Mouse (Mus musculus) limb, embryonic 10.5 days (tissue): Measurements from ENCODE around the gene Bves. TPM values are rescaled to one million over a fixed set of nuclear protein-coding genes. Genes with fewer than 3 reads are reported as not detected.
"Not testable (repeated sequence)": the region's sequence is repeated elsewhere in the genome, so short reads cannot be mapped to it uniquely, and the experiment has no call there.

Experiments used
- DNase-seq: peaks from one replicate; pipeline ENCODE4 v3.0.0-alpha.2; 2017; ENCODE audit warnings: low spot score
- H3K27ac ChIP-seq: fragments of 300-500 bp; sonication (generic); 2 replicates; pipeline ENCODE4 v1.5.1; 2016; ENCODE audit warnings: mild to moderate bottlenecking
- H3K27me3 ChIP-seq: fragments of 300-500 bp; sonication (generic); 2 replicates; pipeline ENCODE4 v1.6.1; 2016; ENCODE audit warnings: low read depth, mild to moderate bottlenecking; ENCODE audit not compliant: poor library complexity, severe bottlenecking
- H3K36me3 ChIP-seq: fragments of 300-500 bp; sonication (generic); 2 replicates; pipeline ENCODE4 v1.6.1; 2016; ENCODE audit warnings: mild to moderate bottlenecking, moderate library complexity
- H3K4me1 ChIP-seq: fragments of 300-500 bp; sonication (generic); 2 replicates; pipeline ENCODE4 v1.6.1; 2016
- H3K4me3 ChIP-seq: fragments of 300-500 bp; sonication (generic); 2 replicates; pipeline ENCODE4 v1.5.1; 2016; ENCODE audit warnings: mild to moderate bottlenecking, moderate library complexity
- H3K9me3 ChIP-seq: fragments of 300-500 bp; sonication (generic); replicated peaks from 2 replicates; pipeline ENCODE4 v1.6.1; 2016; ENCODE audit warnings: mild to moderate bottlenecking
- WGBS: fragments of 180-500 bp; shearing (Covaris S2); methylation state at CpG from one replicate; pipeline ENCODE4 v1.1.7; 2016; 5-methylcytosine and 5-hydroxymethylcytosine counted together
- polyA plus RNA-seq: library from polyadenylated mRNA; unstranded; fragments of >200 nt; fragmentation: Nextera tagmentation; extraction: Ambion mirVana; gene quantifications from 2 replicates; pipeline ENCODE4 v1.2.1, GENCODE M21; 2016

Gene Bves
- 4.1 and 5.3 TPM in 2 replicates for polyA plus RNA-seq

GRCm38 (mm10) chr10:45335434-45336422, at the start of gene Bves:
Gene Bves, plus strand, starts transcription at chr10:45335772.
- peak within 1 kb of the TSS; percentile 93 for H3K27ac ChIP-seq
- peak; percentile 81 for DNase-seq
- 2% methylated on average over 113 of the region's 116 CpGs for WGBS
- H3K4me3 ChIP-seq = peak within 1 kb of the TSS; percentile 89
- 0 out of 2 replicates have a peak, but pooled peaks cover under 1% of the 10 kb centered on the region for H3K36me3 ChIP-seq
- no peaks in the 10 kb centered on the region for H3K9me3 ChIP-seq
- peaks cover 29% of the 10 kb centered on the region for H3K27me3 ChIP-seq
- H3K4me1 ChIP-seq = peaks cover 11% of the 10 kb centered on the region

- Histone ChIP-seq H3K4me1 (peaks cover 10% of the 10 kb centered on the region; the same call in 1 of the 2 replicates), H3K36me3 (no peaks in the 10 kb centered on the region), H3K4me3 (no peak overlapping the region), H3K9me3 (no peaks in the 10 kb centered on the region), H3K27ac (no peak overlapping the region), H3K27me3 (peaks cover 46% of the 10 kb centered on the region)
- WGBS = 34% methylated on average over 7 of the region's 7 CpGs
- DNase-seq = no peak
These were observed 47.2 kb upstream of the Bves start for GRCm38 (mm10) chr10:45288351-45288750.

GRCm38 (mm10) chr10:45289218-45290105, 46.1 kb upstream of the Bves start:
- peak; percentile 63 for DNase-seq
- Histone ChIP-seq H3K9me3 (no peaks in the 10 kb centered on the region), H3K27ac (peak overlapping the region; percentile 83), H3K4me1 (peaks cover 10% of the 10 kb centered on the region; the same call in 1 of the 2 replicates), H3K4me3 (peak overlapping the region; percentile 68), H3K27me3 (peaks cover 46% of the 10 kb centered on the region), H3K36me3 (no peaks in the 10 kb centered on the region)
- 1% methylated on average over 71 of the region's 71 CpGs for WGBS

GRCm38 (mm10) chr10:45290618-45291017, 45.0 kb upstream of the Bves start:
- Histone ChIP-seq H3K9me3 (no peaks in the 10 kb centered on the region), H3K4me3 (no peak overlapping the region), H3K4me1 (peaks cover 10% of the 10 kb centered on the region; the same call in 1 of the 2 replicates), H3K36me3 (no peaks in the 10 kb centered on the region), H3K27me3 (peaks cover 46% of the 10 kb centered on the region), H3K27ac (no peak overlapping the region)
- WGBS = 77% methylated on average over 5 of the region's 5 CpGs
- no peak for DNase-seq

GRCm38 (mm10) chr10:45292159-45292558, 43.4 kb upstream of the Bves start:
- H3K4me1 ChIP-seq = peaks cover 10% of the 10 kb centered on the region; the same call in 1 of the 2 replicates
- H3K4me3 ChIP-seq, H3K27ac ChIP-seq, DNase-seq, H3K9me3 ChIP-seq, H3K36me3 ChIP-seq: not testable (repeated sequence)
- peaks cover 39% of the 10 kb centered on the region for H3K27me3 ChIP-seq
- 64% methylated on average over 4 of the region's 4 CpGs for WGBS

- DNase-seq = no peak
- Histone ChIP-seq H3K4me3 (no peak overlapping the region), H3K27me3 (peaks cover 14% of the 10 kb centered on the region), H3K4me1 (no peaks in the 10 kb centered on the region), H3K36me3 (no peaks in the 10 kb centered on the region), H3K27ac (no peak overlapping the region), H3K9me3 (no peaks in the 10 kb centered on the region)
- WGBS = 84% methylated on average over 5 of the region's 5 CpGs
These were observed 40.5 kb upstream of the Bves start for GRCm38 (mm10) chr10:45295093-45295492.

- Histone ChIP-seq H3K9me3 (no peaks in the 10 kb centered on the region), H3K4me3 (no peak overlapping the region), H3K27ac (no peak overlapping the region), H3K4me1 (peaks cover 2% of the 10 kb centered on the region; the same call in 1 of the 2 replicates), H3K36me3 (no peaks in the 10 kb centered on the region), H3K27me3 (no peaks in the 10 kb centered on the region)
- no peak for DNase-seq
- WGBS = 90% methylated on average over 6 of the region's 6 CpGs
These were observed 37.1 kb upstream of the Bves start for GRCm38 (mm10) chr10:45298503-45298902.

- WGBS = 91% methylated on average over 4 of the region's 4 CpGs
- Histone ChIP-seq H3K36me3 (no peaks in the 10 kb centered on the region), H3K27ac (no peak overlapping the region), H3K4me1 (peaks cover 6% of the 10 kb centered on the region; the same call in 1 of the 2 replicates), H3K27me3 (no peaks in the 10 kb centered on the region), H3K9me3 (no peaks in the 10 kb centered on the region), H3K4me3 (no peak overlapping the region)
- DNase-seq = no peak
These were observed 36.1 kb upstream of the Bves start for GRCm38 (mm10) chr10:45299509-45299908.

GRCm38 (mm10) chr10:45303315-45304036, 32.1 kb upstream of the Bves start:
- H3K36me3 ChIP-seq = no peaks in the 10 kb centered on the region
- peaks cover 6% of the 10 kb centered on the region; the same call in 1 of the 2 replicates for H3K4me1 ChIP-seq
- H3K27ac ChIP-seq = no peak overlapping the region
- 51% methylated on average over 14 of the region's 14 CpGs for WGBS
- DNase-seq = no peak
- H3K4me3 ChIP-seq = no peak overlapping the region
- H3K9me3 ChIP-seq = no peaks in the 10 kb centered on the region
- H3K27me3 ChIP-seq = no peaks in the 10 kb centered on the region

GRCm38 (mm10) chr10:45305173-45305572, 30.4 kb upstream of the Bves start:
- no peaks in the 10 kb centered on the region for H3K36me3 ChIP-seq
- H3K4me3 ChIP-seq = no peak overlapping the region
- no peaks in the 10 kb centered on the region for H3K27me3 ChIP-seq
- no peak overlapping the region for H3K27ac ChIP-seq
- peaks cover 6% of the 10 kb centered on the region; the same call in 1 of the 2 replicates for H3K4me1 ChIP-seq
- 92% methylated on average over 5 of the region's 5 CpGs for WGBS
- no peak for DNase-seq
- H3K9me3 ChIP-seq = no peaks in the 10 kb centered on the region

GRCm38 (mm10) chr10:45311129-45311528, 24.4 kb upstream of the Bves start:
- H3K27ac ChIP-seq = no peak overlapping the region; the same call in 1 of the 2 replicates
- DNase-seq = no peak
- 83% methylated on average over 5 of the region's 5 CpGs for WGBS
- H3K4me1 ChIP-seq = peaks cover 4% of the 10 kb centered on the region; the same call in 1 of the 2 replicates
- no peaks in the 10 kb centered on the region for H3K36me3 ChIP-seq
- no peaks in the 10 kb centered on the region for H3K27me3 ChIP-seq
- no peaks in the 10 kb centered on the region for H3K9me3 ChIP-seq
- no peak overlapping the region for H3K4me3 ChIP-seq

GRCm38 (mm10) chr10:45311624-45312023, 23.9 kb upstream of the Bves start:
- WGBS = 81% methylated on average over 7 of the region's 7 CpGs
- no peak overlapping the region; the same call in 1 of the 2 replicates for H3K27ac ChIP-seq
- no peak overlapping the region for H3K4me3 ChIP-seq
- DNase-seq = no peak
- no peaks in the 10 kb centered on the region for H3K27me3 ChIP-seq
- no peaks in the 10 kb centered on the region for H3K36me3 ChIP-seq
- H3K4me1 ChIP-seq = peaks cover 4% of the 10 kb centered on the region; the same call in 1 of the 2 replicates
- no peaks in the 10 kb centered on the region for H3K9me3 ChIP-seq
